Mouse (Mus musculus) embryonic facial prominence, embryonic 14.5 days (tissue): ENCODE data around the gene A930002H24Rik. TPM values are rescaled to one million over a fixed set of nuclear protein-coding genes. Genes with fewer than 3 reads are reported as not detected.
"Not testable (repeated sequence)": the region's sequence is repeated elsewhere in the genome, so short reads cannot be mapped to it uniquely, and the experiment has no call there.

Source experiments
- ATAC-seq: fragments of 200-750 bp; cut with Nextera tagmentation; 2 replicates; pipeline ENCODE4 v1.8.0; 2017; ENCODE audit warnings: low read depth, moderate number of reproducible peaks, moderate TSS enrichment
- DNase-seq: peaks from one replicate; pipeline ENCODE4 v3.0.0-alpha.2; 2015; ENCODE audit warnings: low spot score
- H3K27ac ChIP-seq: fragments of 300-500 bp; sonication (generic); replicated peaks from 2 replicates; pipeline ENCODE4 v1.5.1; 2014; ENCODE audit warnings: low read depth, mild to moderate bottlenecking, low read length, moderate library complexity
- H3K27me3 ChIP-seq: fragments of 300-500 bp; sonication (generic); replicated peaks from 2 replicates; pipeline ENCODE4 v1.6.1; 2014; ENCODE audit warnings: low read length; ENCODE audit not compliant: control insufficient read depth, insufficient read depth
- H3K36me3 ChIP-seq: fragments of 300-500 bp; sonication (generic); 2 replicates; pipeline ENCODE4 v1.6.1; 2014; ENCODE audit warnings: low read length, mixed read lengths; ENCODE audit not compliant: control insufficient read depth, insufficient read depth
- H3K4me1 ChIP-seq: fragments of 300-500 bp; sonication (generic); 2 replicates; pipeline ENCODE4 v1.6.1; 2014; ENCODE audit warnings: antibody characterized with exemption, low read length; ENCODE audit not compliant: control insufficient read depth, insufficient read depth
- H3K4me2 ChIP-seq: fragments of 300-500 bp; sonication (generic); 2 replicates; pipeline ENCODE4 v1.6.1; 2014; ENCODE audit warnings: low read depth, mild to moderate bottlenecking, low read length, moderate library complexity, mixed read lengths
- H3K4me3 ChIP-seq: fragments of 300-500 bp; sonication (generic); 2 replicates; pipeline ENCODE4 v1.5.1; 2014; ENCODE audit warnings: low read depth, mild to moderate bottlenecking, low read length
- H3K9ac ChIP-seq: fragments of 300-500 bp; sonication (generic); 2 replicates; pipeline ENCODE4 v1.6.1; 2014; ENCODE audit warnings: low read depth, mild to moderate bottlenecking, low read length, moderate library complexity, mixed read lengths
- H3K9me3 ChIP-seq: fragments of 300-500 bp; sonication (generic); 2 replicates; pipeline ENCODE4 v1.6.1; 2016; ENCODE audit warnings: low read length; ENCODE audit not compliant: control insufficient read depth
- WGBS: fragments of 180-500 bp; shearing (Covaris S2); extraction: QIAGEN DNeasy Blood & Tissue Kit; methylation state at CpG from one replicate; pipeline ENCODE4 v1.1.7; 2014; 5-methylcytosine and 5-hydroxymethylcytosine counted together
- polyA plus RNA-seq: library from polyadenylated mRNA; unstranded; fragments of >200 nt; fragmentation: Nextera tagmentation; extraction: Ambion mirVana; gene quantifications from 2 replicates; pipeline ENCODE4 v1.2.1, GENCODE M21; 2014

Gene A930002H24Rik
- polyA plus RNA-seq, 1 experiment from 2014 or later: 2.4 TPM

GRCm38 (mm10) chr17:63845766-63846165 is 17.8 kb downstream of the A930002H24Rik start:
- not testable (repeated sequence) for H3K27ac ChIP-seq, DNase-seq, H3K9me3 ChIP-seq, H3K9ac ChIP-seq, H3K36me3 ChIP-seq, H3K4me1 ChIP-seq, H3K27me3 ChIP-seq, H3K4me3 ChIP-seq, ATAC-seq, H3K4me2 ChIP-seq
- WGBS: 92% methylated on average over 3 of the region's 3 CpGs

GRCm38 (mm10) chr17:63844936-63845335 is 18.7 kb downstream of the A930002H24Rik start:
- Histone ChIP-seq H3K27ac (no peak overlapping the region), H3K27me3 (no peaks in the 10 kb centered on the region), H3K9me3 (0 out of 2 replicates have a peak, but pooled peaks cover under 1% of the 10 kb centered on the region), H3K9ac (no peak overlapping the region), H3K36me3 (no peaks in the 10 kb centered on the region), H3K4me1 (no peaks in the 10 kb centered on the region), H3K4me2 (no peak overlapping the region), H3K4me3 (no peak overlapping the region)
- WGBS: 79% methylated on average over 5 of the region's 5 CpGs
- no peak for DNase-seq
- no peak for ATAC-seq

- WGBS: 94% methylated on average over 1 of the region's 1 CpGs
- no peaks in the 10 kb centered on the region for H3K27me3 ChIP-seq
- no peak overlapping the region for H3K27ac ChIP-seq
- no peak overlapping the region for H3K4me3 ChIP-seq
- no peak overlapping the region for H3K4me2 ChIP-seq
- 0 out of 2 replicates have a peak, but pooled peaks cover 4% of the 10 kb centered on the region for H3K9me3 ChIP-seq
- no peaks in the 10 kb centered on the region for H3K36me3 ChIP-seq
- no peaks in the 10 kb centered on the region for H3K4me1 ChIP-seq
- ATAC-seq: no peak
- no peak overlapping the region for H3K9ac ChIP-seq
- DNase-seq: no peak
These were observed 21.4 kb downstream of the A930002H24Rik start for GRCm38 (mm10) chr17:63842226-63842625.

- Histone ChIP-seq H3K27ac (no peak overlapping the region), H3K9ac (no peak overlapping the region), H3K4me2 (no peak overlapping the region), H3K27me3 (no peaks in the 10 kb centered on the region), H3K4me3 (no peak overlapping the region), H3K9me3 (0 out of 2 replicates have a peak, but pooled peaks cover 4% of the 10 kb centered on the region), H3K4me1 (no peaks in the 10 kb centered on the region), H3K36me3 (no peaks in the 10 kb centered on the region)
- peak; percentile 57; the same call in 1 of the 2 replicates for ATAC-seq
- peak; percentile 41 for DNase-seq
- 81% methylated on average over 3 of the region's 3 CpGs for WGBS
These were observed 23.8 kb downstream of the A930002H24Rik start for GRCm38 (mm10) chr17:63839636-63840269.

- H3K9me3 ChIP-seq: 0 out of 2 replicates have a peak, but pooled peaks cover 4% of the 10 kb centered on the region
- H3K4me1 ChIP-seq: no peaks in the 10 kb centered on the region
These were observed 25.4 kb downstream of the A930002H24Rik start for GRCm38 (mm10) chr17:63838144-63838543.

GRCm38 (mm10) chr17:63836641-63837040 is 26.9 kb downstream of the A930002H24Rik start:
- H3K4me2 ChIP-seq: no peak overlapping the region
- H3K9me3 ChIP-seq: 0 out of 2 replicates have a peak, but pooled peaks cover 4% of the 10 kb centered on the region
- no peaks in the 10 kb centered on the region for H3K36me3 ChIP-seq
- no peaks in the 10 kb centered on the region for H3K4me1 ChIP-seq
- no peak overlapping the region for H3K9ac ChIP-seq
- H3K4me3 ChIP-seq: no peak overlapping the region
- no peaks in the 10 kb centered on the region for H3K27me3 ChIP-seq
- 80% methylated on average over 8 of the region's 8 CpGs for WGBS
- DNase-seq: no peak
- no peak overlapping the region for H3K27ac ChIP-seq
- no peak for ATAC-seq

More at GRCm38 (mm10) chr17:63838144-63838543, 25.4 kb downstream of the A930002H24Rik start:
- H3K27ac ChIP-seq: no peak overlapping the region
- no peak overlapping the region for H3K4me3 ChIP-seq
- DNase-seq: no peak
- no peaks in the 10 kb centered on the region for H3K27me3 ChIP-seq
- no peak overlapping the region for H3K4me2 ChIP-seq
- ATAC-seq: no peak
- 93% methylated on average over 8 of the region's 8 CpGs for WGBS
- H3K36me3 ChIP-seq: no peaks in the 10 kb centered on the region
- H3K9ac ChIP-seq: no peak overlapping the region

- ATAC-seq: no peak
- no peak overlapping the region for H3K4me3 ChIP-seq
- no peak for DNase-seq
- H3K36me3 ChIP-seq: no peaks in the 10 kb centered on the region
- no peaks in the 10 kb centered on the region for H3K27me3 ChIP-seq
- no peak overlapping the region for H3K4me2 ChIP-seq
- no peak overlapping the region for H3K27ac ChIP-seq
- WGBS: 76% methylated on average over 2 of the region's 2 CpGs
- H3K9ac ChIP-seq: no peak overlapping the region
- no peaks in the 10 kb centered on the region for H3K4me1 ChIP-seq
- 0 out of 2 replicates have a peak, but pooled peaks cover 4% of the 10 kb centered on the region for H3K9me3 ChIP-seq
These were observed 27.4 kb downstream of the A930002H24Rik start for GRCm38 (mm10) chr17:63836223-63836622.

- ATAC-seq: no peak
- 65% methylated on average over 4 of the region's 4 CpGs for WGBS
- no peaks in the 10 kb centered on the region for H3K9me3 ChIP-seq
These were observed 32.0 kb downstream of the A930002H24Rik start for GRCm38 (mm10) chr17:63831550-63831949.

More at GRCm38 (mm10) chr17:63831550-63831949, 32.0 kb downstream of the A930002H24Rik start:
- Histone ChIP-seq H3K36me3 (no peaks in the 10 kb centered on the region), H3K4me3 (no peak overlapping the region), H3K27me3 (no peaks in the 10 kb centered on the region), H3K9ac (no peak overlapping the region), H3K4me1 (no peaks in the 10 kb centered on the region), H3K27ac (no peak overlapping the region), H3K4me2 (no peak overlapping the region)
- no peak for DNase-seq
